Mouse (Mus musculus): Measurements from ENCODE around the gene Hif3a. TPM values are rescaled to one million over a fixed set of nuclear protein-coding genes. Genes with fewer than 3 reads are reported as not detected.
"Not testable (repeated sequence)": the region's sequence is repeated elsewhere in the genome, so short reads cannot be mapped to it uniquely, and the experiment has no call there.

The Hif3a gene
- total RNA-seq (2015; ENCODE audit: low replicate concordance) (0.42 and 0.58 TPM in 2 replicates), total RNA-seq (2017; ENCODE audit: low replicate concordance) (0.17 TPM in 1 of 2 replicates, not detected in the other)

- no peak for ATAC-seq (replicated peaks; ENCODE audit: low FRiP score, poor library complexity, severe bottlenecking)
Measured at GRCm38 (mm10) chr7:17062389-17062788, at the start of gene Hif3a. TSS of gene Hif3a (minus strand) at chr7:17062427.

DNA sequence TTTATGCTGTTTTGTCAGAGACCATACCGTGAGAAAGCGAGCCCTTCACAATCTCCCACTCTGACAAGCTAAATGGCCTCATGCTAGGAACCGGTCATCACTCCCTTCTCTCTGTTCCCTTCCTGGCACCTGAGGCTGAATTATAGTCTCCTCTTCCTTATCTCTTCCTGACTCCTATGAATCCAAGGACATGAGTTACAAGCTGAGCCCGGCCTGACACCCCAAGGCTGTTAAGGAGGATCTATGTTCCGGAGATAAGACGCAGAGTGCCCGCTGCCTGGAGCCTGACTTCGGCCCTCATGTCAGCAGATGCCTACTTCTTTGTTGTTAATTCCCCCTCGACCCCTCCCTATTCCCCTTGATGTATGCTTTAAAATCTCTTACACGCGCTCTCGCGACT lies 39.4 kb upstream of the Hif3a start:
- not testable (repeated sequence) for ATAC-seq (replicated peaks; ENCODE audit: low FRiP score, poor library complexity, severe bottlenecking)

DNA sequence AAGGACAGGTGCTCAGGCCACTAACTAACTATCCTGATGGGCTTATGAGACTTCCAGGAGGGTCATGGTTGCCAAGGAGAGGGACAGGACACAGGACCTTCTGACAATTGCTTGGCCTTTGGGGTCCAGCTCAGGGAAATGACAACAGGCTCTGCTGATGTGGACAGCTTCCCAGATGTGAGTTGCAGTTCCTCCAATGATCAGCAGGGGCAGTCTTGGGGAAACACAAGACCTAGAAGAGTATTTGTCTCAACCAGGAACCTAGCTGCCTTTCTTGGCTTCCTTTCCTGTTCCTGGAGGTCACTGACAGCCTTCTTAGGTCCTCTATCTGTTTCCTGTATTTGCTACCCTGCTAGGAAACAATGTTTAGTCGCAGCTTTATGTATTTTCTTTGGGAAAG lies 29.1 kb upstream of the Hif3a start:
- no peak for ATAC-seq (replicated peaks; ENCODE audit: low FRiP score, poor library complexity, severe bottlenecking)

DNA sequence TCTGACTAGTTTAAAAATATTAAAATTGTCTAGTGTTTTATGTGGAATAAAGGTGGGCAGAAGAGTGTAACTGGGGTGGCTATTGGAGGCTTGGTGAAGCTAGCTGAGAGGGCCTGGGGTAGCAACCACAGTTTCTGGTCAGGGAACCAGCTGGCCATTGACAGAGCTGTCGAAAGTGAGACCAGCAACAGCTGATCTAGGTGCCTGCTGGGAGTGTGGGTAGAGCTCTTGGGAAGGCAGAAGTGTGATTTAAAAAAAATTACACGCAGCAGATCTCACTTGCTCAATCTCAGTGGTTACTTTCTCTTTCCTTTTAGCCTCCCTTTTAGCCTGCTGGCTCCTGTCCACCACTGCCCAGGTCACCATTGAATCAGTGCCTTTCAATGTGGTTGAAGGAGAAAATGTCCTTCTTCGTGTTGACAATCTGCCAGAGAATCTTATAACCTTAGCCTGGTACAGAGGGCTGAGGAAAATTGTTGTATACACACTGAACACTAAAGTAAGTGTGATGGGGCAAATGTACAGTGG lies 27.9 kb upstream of the Hif3a start:
- ATAC-seq (replicated peaks; ENCODE audit: low FRiP score, poor library complexity, severe bottlenecking): no peak

DNA sequence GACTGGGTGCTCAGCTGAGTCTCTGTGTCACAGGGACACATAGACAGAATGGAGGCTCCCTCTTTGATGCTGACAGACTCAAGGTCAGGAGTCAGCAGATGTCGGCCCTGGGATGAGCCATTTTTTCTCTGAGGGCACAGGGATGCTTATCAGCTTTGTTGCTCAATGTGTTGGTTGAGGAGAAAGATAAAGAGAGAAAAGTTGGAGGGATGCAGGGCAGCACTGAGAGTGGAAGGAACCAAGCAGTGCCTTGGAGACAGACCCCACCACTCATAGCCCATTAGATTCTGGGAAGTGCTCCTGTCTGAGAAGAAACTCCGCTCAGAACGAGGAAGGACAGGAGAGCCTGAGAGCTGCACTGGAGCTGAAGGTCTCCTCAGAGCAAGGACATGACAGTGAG lies 25.5 kb upstream of the Hif3a start:
- no peak for ATAC-seq (replicated peaks; ENCODE audit: low FRiP score, poor library complexity, severe bottlenecking)

DNA sequence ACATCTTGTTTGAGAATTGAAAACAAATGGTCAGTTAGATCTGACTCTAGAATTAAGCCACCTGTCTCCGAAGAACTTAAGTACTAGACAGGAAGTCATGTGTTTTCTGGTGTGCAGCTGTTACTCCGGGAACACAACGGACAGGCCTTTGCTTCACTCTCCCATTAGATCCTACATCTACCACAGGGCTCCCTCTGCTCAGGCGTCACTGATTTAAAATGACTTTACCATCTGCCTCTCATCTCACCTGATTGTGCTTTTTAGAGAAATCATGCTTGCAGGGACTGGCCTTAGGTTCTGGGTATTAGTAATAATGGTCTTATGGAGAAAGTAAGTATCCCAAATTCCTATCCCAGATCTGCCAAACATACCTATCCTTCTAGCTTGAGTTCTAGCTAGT lies 20.5 kb upstream of the Hif3a start:
- ATAC-seq (replicated peaks; ENCODE audit: low FRiP score, poor library complexity, severe bottlenecking): no peak

- no peak for ATAC-seq (replicated peaks; ENCODE audit: low FRiP score, poor library complexity, severe bottlenecking)
Measured at GRCm38 (mm10) chr7:17078076-17078654, 15.9 kb upstream of the Hif3a start.

DNA sequence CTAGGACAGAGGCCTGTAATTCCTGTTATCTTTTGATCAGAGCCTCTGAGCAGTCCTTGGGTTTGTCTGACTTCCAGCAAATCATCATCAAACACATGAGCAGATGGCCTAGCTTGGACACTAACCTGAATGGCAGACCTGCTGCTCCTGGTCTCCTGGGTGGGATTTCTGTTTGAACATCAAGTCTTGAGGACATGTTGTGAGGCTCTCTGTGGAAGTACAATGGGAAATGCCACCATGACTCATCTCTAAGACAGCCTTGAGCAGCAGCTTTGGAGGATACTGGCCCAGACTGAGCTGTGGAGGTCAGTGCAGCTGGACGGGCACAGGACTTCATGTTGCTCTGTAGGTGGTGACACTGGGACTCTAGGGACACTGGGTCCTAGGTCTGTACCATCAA lies 14.3 kb upstream of the Hif3a start:
- no peak for ATAC-seq (replicated peaks; ENCODE audit: low FRiP score, poor library complexity, severe bottlenecking)

- ATAC-seq (replicated peaks; ENCODE audit: low FRiP score, poor library complexity, severe bottlenecking): peak; percentile 94
Measured at GRCm38 (mm10) chr7:17073904-17074615, 11.8 kb upstream of the Hif3a start, which contains the start of gene Psg16. TSS of gene Psg16 (plus strand) at chr7:17074040.

DNA sequence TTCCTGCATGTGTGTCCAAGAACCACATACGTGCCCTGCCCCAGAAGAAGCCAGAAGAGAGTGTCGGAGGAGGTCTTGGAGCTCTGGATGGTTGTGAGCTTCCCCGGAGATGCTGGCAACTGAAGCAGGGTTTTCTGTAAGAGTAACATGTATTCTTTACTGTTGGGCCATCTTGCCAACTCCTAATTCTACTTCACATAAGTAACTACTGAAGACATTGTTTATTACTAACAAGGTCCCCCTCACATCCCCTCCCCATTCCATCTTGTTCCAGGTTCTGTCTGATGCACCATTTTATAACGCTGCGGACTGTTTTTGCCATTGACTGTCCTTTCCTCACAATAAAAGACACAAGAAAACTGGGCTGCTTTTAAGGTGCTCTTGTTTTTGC lies 11.3 kb upstream of the Hif3a start:
- ATAC-seq (replicated peaks; ENCODE audit: low FRiP score, poor library complexity, severe bottlenecking): 0 out of 2 replicates have a peak, but pooled peaks have one; percentile 31

DNA sequence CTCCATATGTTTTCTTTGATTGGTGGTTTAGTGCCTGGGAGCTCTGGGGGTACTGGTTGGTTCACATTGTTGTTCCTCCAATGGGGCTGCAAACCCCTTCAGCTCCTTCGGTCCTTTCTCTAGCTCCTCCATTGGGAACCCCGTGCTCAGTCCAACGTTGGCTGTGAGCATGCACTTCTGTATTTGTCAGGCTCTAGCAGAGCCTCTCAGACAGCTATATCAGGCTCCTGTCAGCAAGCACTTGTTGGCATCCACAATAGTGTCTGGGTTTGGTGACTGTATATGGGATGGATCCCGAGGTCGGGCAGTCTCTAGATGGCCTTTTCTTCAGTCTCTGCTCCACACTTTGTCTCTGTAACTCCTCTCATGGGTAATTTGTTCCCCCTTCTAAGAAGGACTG lies 5.4 kb upstream of the Hif3a start:
- not testable (repeated sequence) for ATAC-seq (replicated peaks; ENCODE audit: low FRiP score, poor library complexity, severe bottlenecking)

DNA sequence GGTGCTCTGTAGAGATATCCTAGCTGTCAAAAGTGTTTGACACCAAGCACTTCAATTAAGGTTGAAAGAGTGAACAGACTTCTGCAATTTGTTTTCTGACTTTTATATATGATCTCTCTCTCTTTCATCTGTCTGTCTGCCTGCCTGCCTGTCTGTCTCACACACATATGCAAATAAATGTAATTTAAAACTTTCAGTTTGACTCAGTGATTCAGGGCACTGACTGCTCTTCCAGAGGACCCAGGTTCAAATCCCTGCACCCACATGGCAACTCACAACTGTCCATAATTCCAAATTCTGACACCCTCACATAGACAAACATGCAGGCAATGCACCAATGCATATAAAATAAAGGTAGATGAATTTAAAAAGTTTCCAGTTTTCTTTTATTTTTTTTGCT lies 4.8 kb upstream of the Hif3a start:
- no peak for ATAC-seq (replicated peaks; ENCODE audit: low FRiP score, poor library complexity, severe bottlenecking)

GRCm38 (mm10) chr7:17066412-17066811 lies 4.2 kb upstream of the Hif3a start:
- ATAC-seq (replicated peaks; ENCODE audit: low FRiP score, poor library complexity, severe bottlenecking): peak; percentile 69

- no peak for ATAC-seq (replicated peaks; ENCODE audit: low FRiP score, poor library complexity, severe bottlenecking)
Measured at GRCm38 (mm10) chr7:17065620-17066019, 3.4 kb upstream of the Hif3a start.

- ATAC-seq (replicated peaks; ENCODE audit: low FRiP score, poor library complexity, severe bottlenecking): no peak
Measured at GRCm38 (mm10) chr7:17062845-17063244, 618 bp upstream of the Hif3a start.

DNA sequence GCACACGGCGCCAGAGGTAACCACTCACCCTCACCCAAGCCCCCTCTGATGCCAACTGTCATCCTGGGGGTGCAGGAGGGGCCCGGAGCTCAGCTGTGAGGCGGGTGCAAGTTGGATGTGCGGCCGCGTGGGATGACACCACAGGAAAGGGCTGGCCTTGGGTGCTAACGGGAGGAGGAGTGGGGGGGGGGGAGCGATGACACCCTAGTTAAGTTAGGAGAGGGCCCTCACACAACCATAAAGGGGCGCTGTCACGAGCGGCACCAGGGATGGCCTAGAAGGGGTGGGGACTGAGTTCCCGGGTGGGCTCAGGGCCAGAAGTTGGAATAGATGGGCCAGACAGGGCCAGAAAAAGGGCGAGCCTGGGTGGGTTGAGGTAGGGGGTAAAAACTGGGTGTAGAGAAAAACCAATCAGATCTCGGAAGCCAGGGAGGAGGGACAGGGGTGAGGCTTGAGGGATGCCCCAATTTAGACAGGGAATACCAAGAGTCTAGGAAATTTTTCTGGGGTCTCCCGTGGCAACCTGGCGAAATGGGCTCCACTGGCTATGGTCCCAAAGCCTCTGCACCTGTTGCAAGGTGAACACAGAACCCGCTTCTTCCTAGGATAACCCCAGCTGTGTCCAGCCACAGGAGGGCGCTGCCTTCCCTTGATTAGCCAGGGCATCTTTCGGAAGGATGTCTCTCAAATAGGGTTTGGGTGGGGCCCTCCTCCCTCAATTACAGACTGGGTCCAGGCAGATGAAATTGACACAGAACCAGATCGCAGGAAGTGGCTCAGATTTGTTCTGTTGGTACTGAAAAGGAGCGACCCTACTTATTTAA lies 1.2 kb downstream of the Hif3a start:
- ATAC-seq (replicated peaks; ENCODE audit: low FRiP score, poor library complexity, severe bottlenecking): no peak

DNA sequence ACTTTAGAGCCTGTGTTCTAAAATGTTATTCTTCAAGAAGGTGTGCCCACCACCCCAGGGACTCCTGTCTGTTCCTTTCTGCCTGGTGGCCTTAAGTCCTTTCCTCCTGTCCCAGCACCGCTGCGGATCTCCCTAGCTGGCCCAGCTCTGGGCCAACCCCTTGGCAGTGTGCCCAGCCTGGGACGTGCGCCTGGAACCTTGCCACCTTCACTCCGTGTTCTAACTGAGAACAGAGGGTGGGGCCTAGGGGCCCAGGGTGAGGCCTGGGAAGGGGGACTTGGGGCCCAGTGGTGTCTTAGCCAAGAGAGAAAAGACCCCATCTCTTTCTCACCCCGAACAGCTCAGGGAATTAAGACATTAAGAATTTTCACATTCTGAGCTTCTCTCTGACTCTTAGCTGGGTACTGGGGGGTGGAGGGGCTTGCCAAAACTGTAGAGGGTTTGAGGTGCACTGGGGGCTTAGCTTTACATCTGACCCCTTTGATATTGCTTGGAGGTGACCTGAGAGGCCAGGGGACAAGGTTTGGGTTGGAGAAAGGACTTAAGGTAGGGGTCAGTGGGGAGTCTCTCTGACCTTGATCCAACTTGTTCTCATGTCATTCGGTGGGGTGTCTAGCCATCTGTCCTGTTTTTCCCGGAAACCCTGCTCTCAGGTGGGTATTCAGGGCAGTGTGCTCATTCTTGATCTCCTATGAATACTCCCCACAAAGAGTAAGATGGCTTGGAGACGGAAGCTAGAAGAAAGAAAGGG lies 2.0 kb downstream of the Hif3a start:
- ATAC-seq (replicated peaks; ENCODE audit: low FRiP score, poor library complexity, severe bottlenecking): peak; percentile 71

DNA sequence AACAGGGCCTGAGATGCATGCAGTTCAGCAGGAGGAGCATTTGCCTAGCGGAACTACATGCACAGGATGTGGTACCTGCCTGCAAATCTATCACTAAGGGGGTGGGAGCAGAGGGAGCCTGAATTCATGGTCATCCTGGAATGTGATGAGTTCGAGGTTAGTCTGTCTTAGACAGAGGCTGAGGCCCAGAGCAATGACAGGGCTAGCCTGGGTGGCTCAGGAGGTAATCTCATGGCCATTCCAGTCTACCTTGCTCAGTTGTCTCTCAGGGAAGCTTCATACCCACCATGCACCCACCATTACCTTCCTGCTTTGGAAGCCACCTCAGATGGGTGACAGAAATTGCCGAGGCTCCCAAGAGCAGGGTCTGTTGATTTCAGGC lies 2.8 kb downstream of the Hif3a start:
- no peak for ATAC-seq (replicated peaks; ENCODE audit: low FRiP score, poor library complexity, severe bottlenecking)

GRCm38 (mm10) chr7:17058816-17059462 lies 3.3 kb downstream of the Hif3a start:
- no peak for ATAC-seq (replicated peaks; ENCODE audit: low FRiP score, poor library complexity, severe bottlenecking)

Measured in erythroblast, adult 5-6 weeks (primary cell).